Mouse (Mus musculus): ENCODE data around the gene Iyd. TPM values are rescaled to one million over a fixed set of nuclear protein-coding genes. Genes with fewer than 3 reads are reported as not detected.
"Not testable (repeated sequence)": the region's sequence is repeated elsewhere in the genome, so short reads cannot be mapped to it uniquely, and the experiment has no call there.

Gene Iyd
- polyA plus RNA-seq (2012; fragmentation: generic; extraction: Trizol), result not detected

GRCm38 (mm10) chr10:3540003-3540827 is at the start of gene Iyd:
Gene Iyd, plus strand, starts transcription at chr10:3540240.
- Histone ChIP-seq H3K79me2 (ENCODE audit: control insufficient read depth, insufficient read depth) (no peaks in the 10 kb centered on the region), H3ac (ENCODE audit: control insufficient read depth, insufficient read length) (no peak within 1 kb of the TSS), H3K4me2 (ENCODE audit: low read depth) (no peak within 1 kb of the TSS), H3K4me3 (no peak within 1 kb of the TSS), H3K27me3 (ENCODE audit: control insufficient read depth, insufficient read depth, insufficient read length) (peaks cover 46% of the 10 kb centered on the region), H3K36me3 (ENCODE audit: control insufficient read depth, insufficient read depth) (no peaks in the 10 kb centered on the region)
- no peak for TF ChIP-seq CEBPB (IDR thresholded peaks at IDR 0.05; ENCODE audit: insufficient read depth, poor library complexity, severe bottlenecking)
- TF ChIP-seq MYOG (IDR thresholded peaks at IDR 0.05; ENCODE audit: control insufficient read depth in 1 of 3, insufficient read depth in 1 of 3, insufficient read length in 2 of 3, low read depth in 2 of 3), result no peak
- no peak for TF ChIP-seq TCF3 (IDR thresholded peaks at IDR 0.05; ENCODE audit: insufficient read length, low read depth)
- no peak for TF ChIP-seq MAX (IDR thresholded peaks at IDR 0.05; ENCODE audit: low read depth)

DNA sequence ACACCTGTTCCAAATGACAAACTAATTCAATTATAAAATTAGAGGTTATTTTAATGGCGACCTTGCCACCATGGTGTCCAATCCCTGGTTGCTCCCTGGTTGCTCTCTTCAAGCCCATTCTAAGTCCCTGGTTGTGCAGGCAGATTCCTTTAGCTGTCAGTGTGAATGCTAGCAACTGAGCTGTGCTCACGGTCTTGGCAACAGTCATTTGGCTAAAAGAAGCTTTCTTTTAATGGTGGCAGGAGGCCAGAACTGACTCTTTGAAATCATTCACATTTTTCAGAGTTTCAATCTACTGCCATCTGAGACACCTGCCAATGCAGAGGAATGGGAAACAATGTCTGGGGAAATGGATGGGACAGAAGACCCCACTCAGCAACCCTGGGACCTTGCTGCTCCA is 43.2 kb upstream of the Iyd start:
- no peak overlapping the region for H3K4me2 ChIP-seq (ENCODE audit: low read depth)
- TF ChIP-seq MYOG (IDR thresholded peaks at IDR 0.05; ENCODE audit: control insufficient read depth in 1 of 3, insufficient read depth in 1 of 3, insufficient read length in 2 of 3, low read depth in 2 of 3), result no peak
- TF ChIP-seq TCF3 (IDR thresholded peaks at IDR 0.05; ENCODE audit: insufficient read length, low read depth), result no peak
- no peak for TF ChIP-seq USF1 (IDR thresholded peaks at IDR 0.05; ENCODE audit: low read depth)

GRCm38 (mm10) chr10:3500846-3501245 is 39.2 kb upstream of the Iyd start:
- H3K27me3 ChIP-seq (ENCODE audit: control insufficient read depth, insufficient read depth, insufficient read length); H3K79me2 ChIP-seq (ENCODE audit: control insufficient read depth, insufficient read depth); H3ac ChIP-seq (ENCODE audit: control insufficient read depth, insufficient read length); H3K36me3 ChIP-seq (ENCODE audit: control insufficient read depth, insufficient read depth); H3K4me2 ChIP-seq (ENCODE audit: low read depth); H3K4me3 ChIP-seq: not testable (repeated sequence)

More for the DNA sequence above, 43.2 kb upstream of the Iyd start:
- Histone ChIP-seq H3K4me3 (no peak overlapping the region), H3K36me3 (ENCODE audit: control insufficient read depth, insufficient read depth) (no peaks in the 10 kb centered on the region), H3K79me2 (ENCODE audit: control insufficient read depth, insufficient read depth) (no peaks in the 10 kb centered on the region), H3ac (ENCODE audit: control insufficient read depth, insufficient read length) (no peak overlapping the region), H3K27me3 (ENCODE audit: control insufficient read depth, insufficient read depth, insufficient read length) (no peaks in the 10 kb centered on the region)

DNA sequence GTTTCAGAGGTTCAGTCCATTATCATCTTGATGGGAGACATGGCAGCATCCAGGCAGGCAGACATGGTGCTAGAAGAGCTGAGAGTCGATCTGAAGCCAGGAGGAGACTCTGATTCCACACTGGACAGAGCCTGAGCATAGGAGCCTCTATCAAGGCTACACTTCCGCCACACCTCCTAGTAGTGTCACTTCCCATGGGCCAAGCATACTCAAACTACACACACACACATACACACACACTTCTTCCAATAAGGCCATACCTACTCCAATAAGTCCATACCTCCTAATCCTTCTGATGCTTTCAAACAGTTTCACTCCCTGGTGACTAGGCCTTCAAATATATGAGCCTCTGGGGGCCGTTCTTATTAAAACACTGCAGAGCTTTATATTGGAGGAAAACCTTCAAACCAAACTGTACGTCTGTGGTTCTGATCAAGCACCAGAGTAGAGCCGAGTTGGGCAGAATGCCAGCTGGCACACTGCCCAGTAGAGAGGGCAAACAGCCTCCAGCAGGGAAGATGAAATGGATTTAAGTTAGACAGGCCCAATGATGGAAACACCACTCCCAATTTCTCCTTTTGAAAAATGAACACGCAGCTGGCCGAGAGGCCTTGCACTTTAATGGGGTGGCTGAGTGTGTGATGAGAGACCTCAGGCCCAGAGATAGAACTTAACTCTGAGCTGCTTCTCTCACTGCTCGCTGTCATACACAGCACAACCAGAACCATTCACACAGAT is 32.4 kb upstream of the Iyd start:
- Histone ChIP-seq H3K79me2 (ENCODE audit: control insufficient read depth, insufficient read depth) (no peaks in the 10 kb centered on the region), H3K36me3 (ENCODE audit: control insufficient read depth, insufficient read depth) (no peaks in the 10 kb centered on the region), H3K4me3 (no peak overlapping the region), H3K27me3 (ENCODE audit: control insufficient read depth, insufficient read depth, insufficient read length) (no peaks in the 10 kb centered on the region), H3ac (ENCODE audit: control insufficient read depth, insufficient read length) (no peak overlapping the region), H3K4me2 (ENCODE audit: low read depth) (no peak overlapping the region)
- TF ChIP-seq MYOD1 (IDR thresholded peaks at IDR 0.05; ENCODE audit: control insufficient read depth in 1 of 3, insufficient read length in 2 of 3, low read depth in 2 of 3) (no peak), E2F4 (IDR thresholded peaks at IDR 0.05; ENCODE audit: insufficient read depth) (no peak), POLR2AphosphoS2 (IDR thresholded peaks at IDR 0.05; ENCODE audit: insufficient read length, low read depth) (no peak), MAX (IDR thresholded peaks at IDR 0.05; ENCODE audit: low read depth) (no peak), USF1 (IDR thresholded peaks at IDR 0.05; ENCODE audit: low read depth) (no peak), MYOG (IDR thresholded peaks at IDR 0.05; ENCODE audit: control insufficient read depth in 1 of 3, insufficient read depth in 1 of 3, insufficient read length in 2 of 3, low read depth in 2 of 3) (no peak), TCF3 (IDR thresholded peaks at IDR 0.05; ENCODE audit: insufficient read length, low read depth) (no peak), SRF (IDR thresholded peaks at IDR 0.05; ENCODE audit: control insufficient read depth, insufficient read length, low read depth) (no peak), REST (IDR thresholded peaks at IDR 0.05; ENCODE audit: insufficient read depth, insufficient read length) (no peak), CEBPB (IDR thresholded peaks at IDR 0.05; ENCODE audit: insufficient read depth, poor library complexity, severe bottlenecking) (no peak), TCF12 (IDR thresholded peaks at IDR 0.05; ENCODE audit: insufficient read depth, poor library complexity, severe bottlenecking) (no peak), POLR2A (IDR thresholded peaks at IDR 0.05; ENCODE audit: insufficient read length, low read depth) (no peak)

- Histone ChIP-seq H3K4me3 (no peak overlapping the region), H3K79me2 (ENCODE audit: control insufficient read depth, insufficient read depth) (no peaks in the 10 kb centered on the region), H3ac (ENCODE audit: control insufficient read depth, insufficient read length) (no peak overlapping the region), H3K36me3 (ENCODE audit: control insufficient read depth, insufficient read depth) (no peaks in the 10 kb centered on the region), H3K27me3 (ENCODE audit: control insufficient read depth, insufficient read depth, insufficient read length) (no peaks in the 10 kb centered on the region), H3K4me2 (ENCODE audit: low read depth) (no peak overlapping the region)
- TF ChIP-seq REST (IDR thresholded peaks at IDR 0.05; ENCODE audit: insufficient read depth, insufficient read length), result no peak
- TF ChIP-seq POLR2A (IDR thresholded peaks at IDR 0.05; ENCODE audit: insufficient read length, low read depth), result no peak
- TF ChIP-seq SRF (IDR thresholded peaks at IDR 0.05; ENCODE audit: control insufficient read depth, insufficient read length, low read depth), result no peak
- TF ChIP-seq TCF3 (IDR thresholded peaks at IDR 0.05; ENCODE audit: insufficient read length, low read depth), result no peak
- TF ChIP-seq MYOD1 (IDR thresholded peaks at IDR 0.05; ENCODE audit: control insufficient read depth in 1 of 3, insufficient read length in 2 of 3, low read depth in 2 of 3), result no peak
- no peak for TF ChIP-seq POLR2AphosphoS2 (IDR thresholded peaks at IDR 0.05; ENCODE audit: insufficient read length, low read depth)
- TF ChIP-seq CEBPB (IDR thresholded peaks at IDR 0.05; ENCODE audit: insufficient read depth, poor library complexity, severe bottlenecking), result no peak
- TF ChIP-seq E2F4 (IDR thresholded peaks at IDR 0.05; ENCODE audit: insufficient read depth), result no peak
- no peak for TF ChIP-seq MYOG (IDR thresholded peaks at IDR 0.05; ENCODE audit: control insufficient read depth in 1 of 3, insufficient read depth in 1 of 3, insufficient read length in 2 of 3, low read depth in 2 of 3)
Observed at GRCm38 (mm10) chr10:3508222-3508588, 31.8 kb upstream of the Iyd start.

Measured in myocyte (in vitro differentiated cells).